10 mouse cellular contexts compared by ENCODE assay signal in genomic region chr3:102023337-102023736, GRCm38 (mm10). TPM values are rescaled to one million over a fixed set of nuclear protein-coding genes. Genes with fewer than 3 reads are reported as not detected.
DNase-seq lines count a peak whose midpoint lies in the region; ATAC-seq and TF ChIP-seq lines count a peak whose summit lies in the region.
"Had no signal": no experiment of that assay in that cellular context is flagged by ENCODE, and none has a peak within 500 bp of the region (broad histone marks: within the 10 kb centered on the region; RNA-seq: fewer than 3 reads in every experiment).

No protein-coding gene starts in this region.

- no peak for ATAC-seq in liver, embryonic 12.5 days
- ATAC-seq in stomach, postnatal 0 days (ENCODE audit: low FRiP score, low TSS enrichment) = no peak

- H3K36me3 ChIP-seq in testis, adult 2 months (ENCODE audit: control insufficient read depth, insufficient read depth, low read length) = no peaks in the 10 kb centered on the region
- H3K36me3 ChIP-seq in liver, embryonic 12.5 days = no peaks in the 10 kb centered on the region
- H3K36me3 ChIP-seq in stomach, postnatal 0 days (ENCODE audit: control insufficient read depth, insufficient read depth, low read length) = no peaks in the 10 kb centered on the region

- no peaks in the 10 kb centered on the region for H3K9me3 ChIP-seq in liver, embryonic 12.5 days (replicated peaks)
- H3K9me3 ChIP-seq in stomach, postnatal 0 days (ENCODE audit: control insufficient read depth, low read length) = no peaks in the 10 kb centered on the region

- no peak for DNase-seq in cerebellum, adult 2 months
- DNase-seq in cerebellum, adult 18-20 months = no peak
- DNase-seq in testis, postnatal 14 days (ENCODE audit: low spot score) = no peak
- no peak for DNase-seq in stomach, postnatal 0 days (ENCODE audit: low spot score)
- DNase-seq in right cerebral cortex, postnatal 4 days = no peak
- DNase-seq in layer of hippocampus, postnatal 25 days (ENCODE audit: extremely low spot score in 1 of 2, low spot score in 1 of 2) = no peak
- DNase-seq: cerebellum, adult 9-10 months had no signal

- TF ChIP-seq EP300 in stomach, postnatal 0 days (optimal IDR thresholded peaks at IDR 0.05) = no peak

- H3K4me3 ChIP-seq in cerebellum, adult 2 months (replicated peaks; ENCODE audit: insufficient read depth, low read depth, low read length) = peak overlapping the region; percentile 6
- peak overlapping the region; percentile 8 for H3K4me3 ChIP-seq in testis, adult 2 months (ENCODE audit: control insufficient read depth, low read depth, low read length)
- H3K4me3 ChIP-seq in liver, embryonic 12.5 days = peak overlapping the region; percentile 34
- peak overlapping the region; percentile 23 for H3K4me3 ChIP-seq in stomach, postnatal 0 days (ENCODE audit: low read depth, low read length)

- H3K4me2 ChIP-seq in liver, embryonic 12.5 days = peak overlapping the region; percentile 65
- peak overlapping the region; percentile 54 for H3K4me2 ChIP-seq in stomach, postnatal 0 days (replicated peaks; ENCODE audit: low read depth)

- TF ChIP-seq CTCF in cerebellum, adult 2 months (IDR thresholded peaks at IDR 0.05; ENCODE audit: borderline replicate concordance, insufficient read depth, low read depth, low read length) = no peak
- TF ChIP-seq CTCF in testis, adult 2 months (IDR thresholded peaks at IDR 0.05; ENCODE audit: control insufficient read depth, insufficient read depth, insufficient replicate concordance, low read depth, low read length) = no peak
- TF ChIP-seq CTCF in stomach, postnatal 0 days (IDR thresholded peaks at IDR 0.05; ENCODE audit: low read depth) = no peak

- WGBS in cerebellum, adult 2 months = 7% methylated on average over 31 of the region's 31 CpGs
- WGBS in liver, embryonic 12.5 days (ENCODE audit: insufficient replicate concordance) = 1% methylated on average over 29 of the region's 31 CpGs
- WGBS in stomach, postnatal 0 days = 3% methylated on average over 27 of the region's 31 CpGs

- H3K27ac ChIP-seq in cerebellum, adult 2 months (ENCODE audit: insufficient read depth, low read length) = no peak overlapping the region
- no peak overlapping the region for H3K27ac ChIP-seq in testis, adult 2 months (ENCODE audit: control insufficient read depth, insufficient read depth, low read depth, low read length)
- no peak overlapping the region for H3K27ac ChIP-seq in liver, embryonic 12.5 days
- no peak overlapping the region for H3K27ac ChIP-seq in stomach, postnatal 0 days (replicated peaks)

- no peaks in the 10 kb centered on the region; the same call in 1 of the 2 replicates for H3K27me3 ChIP-seq in cerebellum, adult 2 months (ENCODE audit: control insufficient read depth, insufficient read depth, low read length)
- no peaks in the 10 kb centered on the region for H3K27me3 ChIP-seq in testis, adult 2 months (ENCODE audit: control insufficient read depth, insufficient read depth, low read length)
- peaks cover 50% of the 10 kb centered on the region for H3K27me3 ChIP-seq in liver, embryonic 12.5 days (replicated peaks)
- no peaks in the 10 kb centered on the region for H3K27me3 ChIP-seq in stomach, postnatal 0 days (ENCODE audit: control insufficient read depth, insufficient read depth, low read length)

- TF ChIP-seq POLR2A in cerebellum, adult 2 months (IDR thresholded peaks at IDR 0.05; ENCODE audit: borderline replicate concordance, insufficient read depth, low read length) = no peak
- no peak for TF ChIP-seq POLR2A in testis, adult 2 months (IDR thresholded peaks at IDR 0.05; ENCODE audit: control insufficient read depth, low read depth, low read length)

- 0 out of 2 replicates have a peak overlapping the region, but pooled peaks have one; percentile 17 for H3K9ac ChIP-seq in liver, embryonic 12.5 days
- no peak overlapping the region for H3K9ac ChIP-seq in stomach, postnatal 0 days (ENCODE audit: low read length)

- no peaks in the 10 kb centered on the region for H3K4me1 ChIP-seq in cerebellum, adult 2 months (ENCODE audit: control insufficient read depth, insufficient read depth, low read length)
- H3K4me1 ChIP-seq in testis, adult 2 months (ENCODE audit: control insufficient read depth, insufficient read depth, low read length) = peaks cover 8% of the 10 kb centered on the region
- peaks cover 10% of the 10 kb centered on the region for H3K4me1 ChIP-seq in liver, embryonic 12.5 days
- 0 out of 2 replicates have a peak, but pooled peaks cover 2% of the 10 kb centered on the region for H3K4me1 ChIP-seq in stomach, postnatal 0 days (replicated peaks; ENCODE audit: control insufficient read depth, insufficient read depth)

RNA-seq across cellular contexts. Expression of gene Nhlh2, which starts 13.5 kb away (rescaled TPM):
- polyA plus RNA-seq in cerebellum, adult 2 months (2012; rRNA removed) = 9.3 and 9.6 TPM in 2 replicates
- polyA plus RNA-seq in testis, adult 2 months (2012; rRNA removed) = not detected in 2 replicates
- polyA plus RNA-seq in liver, embryonic 12.5 days (2016; fragmentation: Nextera tagmentation; extraction: Ambion mirVana) = not detected in 2 replicates
- not detected in 2 replicates for polyA plus RNA-seq in stomach, postnatal 0 days (2015; fragmentation: Nextera tagmentation; extraction: Ambion mirVana)
- 1 to 10 TPM; 1.7 to 2.1 TPM for total RNA-seq in layer of hippocampus, postnatal 25 days (2021)
- total RNA-seq: megakaryocyte progenitor cell, adult 5-6 weeks had no signal
